Mouse (Mus musculus) midbrain, embryonic 15.5 days (tissue): ENCODE data around the gene Mtr. TPM values are rescaled to one million over a fixed set of nuclear protein-coding genes. Genes with fewer than 3 reads are reported as not detected.

Experiments
- ATAC-seq: fragments of 200-750 bp; cut with Nextera tagmentation; replicated peaks from 2 replicates; pipeline ENCODE4 v1.8.0; 2017; ENCODE audit warnings: moderate TSS enrichment
- H3K27ac ChIP-seq: fragments of 300-500 bp; sonication (generic); 2 replicates; pipeline ENCODE4 v1.5.1; 2015; ENCODE audit warnings: mild to moderate bottlenecking, inconsistent platforms
- H3K27me3 ChIP-seq: fragments of 300-500 bp; sonication (generic); replicated peaks from 2 replicates; pipeline ENCODE4 v1.6.1; 2015; ENCODE audit warnings: inconsistent platforms
- H3K36me3 ChIP-seq: fragments of 300-500 bp; sonication (generic); replicated peaks from 2 replicates; pipeline ENCODE4 v1.6.1; 2015; ENCODE audit warnings: inconsistent platforms
- H3K4me1 ChIP-seq: fragments of 300-500 bp; sonication (generic); 2 replicates; pipeline ENCODE4 v1.6.1; 2015; ENCODE audit warnings: inconsistent platforms
- H3K4me2 ChIP-seq: fragments of 300-500 bp; sonication (generic); 2 replicates; pipeline ENCODE4 v1.6.1; 2015; ENCODE audit warnings: inconsistent platforms, mild to moderate bottlenecking, moderate library complexity
- H3K4me3 ChIP-seq: fragments of 300-500 bp; sonication (generic); 2 replicates; pipeline ENCODE4 v1.5.1; 2015; ENCODE audit warnings: mild to moderate bottlenecking, inconsistent platforms
- H3K9ac ChIP-seq: fragments of 300-500 bp; sonication (generic); 2 replicates; pipeline ENCODE4 v1.6.1; 2015; ENCODE audit warnings: mild to moderate bottlenecking, inconsistent platforms
- H3K9me3 ChIP-seq: fragments of 300-500 bp; sonication (generic); 2 replicates; pipeline ENCODE4 v1.6.1; 2016; ENCODE audit warnings: inconsistent platforms
- WGBS: fragments of 180-500 bp; shearing (Covaris S2); methylation state at CpG from one replicate; pipeline ENCODE4 v1.1.7; 2015; ENCODE audit warnings: mixed read lengths; 5-methylcytosine and 5-hydroxymethylcytosine counted together
- polyA plus RNA-seq: library from polyadenylated mRNA; unstranded; fragments of >200 nt; fragmentation: Nextera tagmentation; extraction: Ambion mirVana; gene quantifications from 2 replicates; pipeline ENCODE4 v1.2.1, GENCODE M21; 2015

Gene Mtr
- polyA plus RNA-seq, 1 experiment from 2014 or later: 3.8 TPM

- Histone ChIP-seq H3K27ac (no peak overlapping the region), H3K36me3 (no peaks in the 10 kb centered on the region), H3K4me1 (no peaks in the 10 kb centered on the region), H3K4me3 (no peak overlapping the region), H3K9me3 (no peaks in the 10 kb centered on the region), H3K9ac (no peak overlapping the region), H3K27me3 (no peaks in the 10 kb centered on the region), H3K4me2 (no peak overlapping the region)
- 91% methylated on average over 3 of the region's 3 CpGs for WGBS
- no peak for ATAC-seq
Observed at GRCm38 (mm10) chr13:12267971-12268370, 10.1 kb upstream of the Mtr start.

GRCm38 (mm10) chr13:12267097-12267496, 9.2 kb upstream of the Mtr start:
- whole genome bisulfite sequencing: 68% methylated on average over 3 of the region's 3 CpGs

GRCm38 (mm10) chr13:12263996-12264395, 6.1 kb upstream of the Mtr start:
- WGBS: 72% methylated on average over 6 of the region's 6 CpGs
- Histone ChIP-seq H3K4me1 (no peaks in the 10 kb centered on the region), H3K36me3 (no peaks in the 10 kb centered on the region), H3K27me3 (no peaks in the 10 kb centered on the region), H3K4me2 (no peak overlapping the region), H3K9ac (no peak overlapping the region), H3K27ac (no peak overlapping the region), H3K9me3 (no peaks in the 10 kb centered on the region), H3K4me3 (no peak overlapping the region)
- ATAC-seq: no peak

More at GRCm38 (mm10) chr13:12267097-12267496, 9.2 kb upstream of the Mtr start:
- Histone ChIP-seq H3K27me3 (no peaks in the 10 kb centered on the region), H3K9me3 (no peaks in the 10 kb centered on the region), H3K4me1 (no peaks in the 10 kb centered on the region), H3K4me3 (no peak overlapping the region), H3K9ac (no peak overlapping the region), H3K36me3 (no peaks in the 10 kb centered on the region), H3K4me2 (no peak overlapping the region), H3K27ac (no peak overlapping the region)
- ATAC-seq: no peak

- Histone ChIP-seq H3K9me3 (no peaks in the 10 kb centered on the region), H3K9ac (no peak overlapping the region), H3K4me3 (no peak overlapping the region), H3K4me1 (peaks cover 8% of the 10 kb centered on the region), H3K27ac (no peak overlapping the region), H3K27me3 (no peaks in the 10 kb centered on the region), H3K4me2 (no peak overlapping the region), H3K36me3 (no peaks in the 10 kb centered on the region)
- no peak for ATAC-seq
Observed at GRCm38 (mm10) chr13:12261505-12261904, 3.6 kb upstream of the Mtr start.

GRCm38 (mm10) chr13:12256871-12257390, 982 bp downstream of the Mtr start:
- Histone ChIP-seq H3K9me3 (no peaks in the 10 kb centered on the region), H3K9ac (peak overlapping the region; percentile 51), H3K4me2 (peak overlapping the region; percentile 61), H3K27me3 (no peaks in the 10 kb centered on the region), H3K4me3 (peak overlapping the region; percentile 56), H3K27ac (no peak overlapping the region), H3K36me3 (no peaks in the 10 kb centered on the region), H3K4me1 (peaks cover 13% of the 10 kb centered on the region)
- no peak for ATAC-seq
- WGBS: 5% methylated on average over 10 of the region's 10 CpGs

- Histone ChIP-seq H3K9me3 (no peaks in the 10 kb centered on the region), H3K4me1 (peaks cover 13% of the 10 kb centered on the region), H3K27ac (no peak overlapping the region), H3K27me3 (no peaks in the 10 kb centered on the region), H3K4me2 (peak overlapping the region; percentile 61; the same call in 1 of the 2 replicates), H3K36me3 (no peaks in the 10 kb centered on the region), H3K9ac (no peak overlapping the region), H3K4me3 (0 out of 2 replicates have a peak overlapping the region, but pooled peaks have one; percentile 56)
- ATAC-seq: no peak
- WGBS: 79% methylated on average over 3 of the region's 3 CpGs
Observed at GRCm38 (mm10) chr13:12255911-12256705, 1.8 kb downstream of the Mtr start.

GRCm38 (mm10) chr13:12250496-12250895, 7.4 kb downstream of the Mtr start:
- no peaks in the 10 kb centered on the region for H3K27me3 ChIP-seq
- 96% methylated on average over 3 of the region's 3 CpGs for WGBS
- H3K4me2 ChIP-seq: no peak overlapping the region
- no peaks in the 10 kb centered on the region for H3K4me1 ChIP-seq
- no peak overlapping the region for H3K27ac ChIP-seq
- no peaks in the 10 kb centered on the region for H3K9me3 ChIP-seq
- H3K9ac ChIP-seq: no peak overlapping the region
- peaks cover 5% of the 10 kb centered on the region; the same call in 1 of the 2 replicates for H3K36me3 ChIP-seq
- no peak overlapping the region for H3K4me3 ChIP-seq
- no peak for ATAC-seq

- 92% methylated on average over 8 of the region's 8 CpGs for WGBS
- H3K36me3 ChIP-seq: peaks cover 8% of the 10 kb centered on the region; the same call in 1 of the 2 replicates
Observed at GRCm38 (mm10) chr13:12249195-12249898, 8.6 kb downstream of the Mtr start.

GRCm38 (mm10) chr13:12245938-12246337, 12.0 kb downstream of the Mtr start:
- peaks cover 19% of the 10 kb centered on the region; the same call in 1 of the 2 replicates for H3K36me3 ChIP-seq
- H3K4me3 ChIP-seq: no peak overlapping the region
- H3K4me2 ChIP-seq: no peak overlapping the region
- no peaks in the 10 kb centered on the region for H3K4me1 ChIP-seq
- no peak overlapping the region for H3K27ac ChIP-seq
- no peaks in the 10 kb centered on the region for H3K9me3 ChIP-seq
- WGBS: 93% methylated on average over 2 of the region's 2 CpGs
- no peak overlapping the region for H3K9ac ChIP-seq
- no peaks in the 10 kb centered on the region for H3K27me3 ChIP-seq
- no peak for ATAC-seq

More at GRCm38 (mm10) chr13:12249195-12249898, 8.6 kb downstream of the Mtr start:
- Histone ChIP-seq H3K9me3 (no peaks in the 10 kb centered on the region), H3K4me3 (no peak overlapping the region), H3K9ac (no peak overlapping the region; the same call in 1 of the 2 replicates), H3K4me2 (no peak overlapping the region), H3K27me3 (no peaks in the 10 kb centered on the region), H3K27ac (no peak overlapping the region), H3K4me1 (no peaks in the 10 kb centered on the region)
- ATAC-seq: no peak

GRCm38 (mm10) chr13:12243991-12244390, 13.9 kb downstream of the Mtr start:
- no peak overlapping the region for H3K4me3 ChIP-seq
- 82% methylated on average over 4 of the region's 4 CpGs for WGBS

GRCm38 (mm10) chr13:12232141-12232540, 25.8 kb downstream of the Mtr start:
- no peak overlapping the region for H3K4me3 ChIP-seq
- ATAC-seq: no peak
- no peak overlapping the region for H3K9ac ChIP-seq
- H3K9me3 ChIP-seq: no peaks in the 10 kb centered on the region
- no peak overlapping the region for H3K4me2 ChIP-seq
- peaks cover 16% of the 10 kb centered on the region for H3K36me3 ChIP-seq
- 93% methylated on average over 4 of the region's 4 CpGs for WGBS
- no peaks in the 10 kb centered on the region for H3K27me3 ChIP-seq
- no peaks in the 10 kb centered on the region for H3K4me1 ChIP-seq
- H3K27ac ChIP-seq: no peak overlapping the region

More at GRCm38 (mm10) chr13:12243991-12244390, 13.9 kb downstream of the Mtr start:
- ATAC-seq: no peak
- no peak overlapping the region for H3K9ac ChIP-seq
- H3K27me3 ChIP-seq: no peaks in the 10 kb centered on the region
- H3K4me2 ChIP-seq: no peak overlapping the region
- no peak overlapping the region for H3K27ac ChIP-seq
- H3K9me3 ChIP-seq: no peaks in the 10 kb centered on the region
- H3K4me1 ChIP-seq: no peaks in the 10 kb centered on the region
- H3K36me3 ChIP-seq: 0 out of 2 replicates have a peak, but pooled peaks cover 14% of the 10 kb centered on the region

- Histone ChIP-seq H3K4me1 (no peaks in the 10 kb centered on the region), H3K4me3 (no peak overlapping the region), H3K9me3 (no peaks in the 10 kb centered on the region), H3K9ac (no peak overlapping the region), H3K36me3 (peaks cover 22% of the 10 kb centered on the region), H3K4me2 (no peak overlapping the region), H3K27me3 (no peaks in the 10 kb centered on the region), H3K27ac (no peak overlapping the region)
- no peak for ATAC-seq
- 84% methylated on average over 4 of the region's 4 CpGs for WGBS
Observed at GRCm38 (mm10) chr13:12228248-12228647, 29.7 kb downstream of the Mtr start.
